Mouse (Mus musculus): ENCODE measurements around the gene Gm36079.
"Not testable (repeated sequence)": the region's sequence is repeated elsewhere in the genome, so short reads cannot be mapped to it uniquely, and the experiment has no call there.

Gene Gm36079

GRCm38 (mm10) chr13:120015348-120016007 lies 11.3 kb downstream of the Gm36079 start:
- DNase-seq = not testable (repeated sequence)

- DNase-seq = not testable (repeated sequence)
Measured at GRCm38 (mm10) chr13:120013962-120014361, 12.8 kb downstream of the Gm36079 start.

GRCm38 (mm10) chr13:120013544-120013943 lies 13.3 kb downstream of the Gm36079 start:
- not testable (repeated sequence) for DNase-seq

GRCm38 (mm10) chr13:120010068-120010467 lies 16.7 kb downstream of the Gm36079 start:
- DNase-seq = not testable (repeated sequence)

GRCm38 (mm10) chr13:119999215-119999614 lies 27.6 kb downstream of the Gm36079 start:
- DNase-seq = not testable (repeated sequence)

- not testable (repeated sequence) for DNase-seq
Measured at GRCm38 (mm10) chr13:119998442-119999086, 28.2 kb downstream of the Gm36079 start.

GRCm38 (mm10) chr13:119991917-119992496 lies 34.8 kb downstream of the Gm36079 start:
- not testable (repeated sequence) for DNase-seq

GRCm38 (mm10) chr13:119991264-119991663 lies 35.5 kb downstream of the Gm36079 start:
- DNase-seq = not testable (repeated sequence)
